Comparison of ENCODE assay signal across 24 mouse cellular contexts in genomic region chr13:44798280-44798679, GRCm38 (mm10).
DNase-seq lines count a peak whose midpoint lies in the region; ATAC-seq and TF ChIP-seq lines count a peak whose summit lies in the region.
"Had no signal": no experiment of that assay in that cellular context is flagged by ENCODE, and none has a peak within 500 bp of the region (broad histone marks: within the 10 kb centered on the region; RNA-seq: fewer than 3 reads in every experiment).

No protein-coding gene starts in this region.

- H3K4me2 ChIP-seq in heart, postnatal 0 days (ENCODE audit: low read depth, low read length), result no peak overlapping the region
- no peak overlapping the region for H3K4me2 ChIP-seq in heart, embryonic 11.5 days
- no peak overlapping the region for H3K4me2 ChIP-seq in liver, postnatal 0 days (ENCODE audit: low read depth, low read length)
- H3K4me2 ChIP-seq: embryonic facial prominence, embryonic 15.5 days; heart, embryonic 15.5 days; limb, embryonic 13.5 days; midbrain, embryonic 11.5 days; neural tube, embryonic 15.5 days had no signal

- WGBS in heart, postnatal 0 days, result 72% methylated on average over 3 of the region's 3 CpGs
- 89% methylated on average over 3 of the region's 3 CpGs for WGBS in heart, embryonic 11.5 days (ENCODE audit: insufficient replicate concordance)
- 80% methylated on average over 3 of the region's 3 CpGs for WGBS in liver, postnatal 0 days (ENCODE audit: insufficient replicate concordance)

- peaks cover 48% of the 10 kb centered on the region for H3K4me1 ChIP-seq in heart, postnatal 0 days (ENCODE audit: control insufficient read depth, insufficient read depth)
- peaks cover 16% of the 10 kb centered on the region for H3K4me1 ChIP-seq in heart, embryonic 11.5 days (ENCODE audit: control insufficient read depth, insufficient read depth, low read length)
- H3K4me1 ChIP-seq in liver, postnatal 0 days (ENCODE audit: insufficient read depth), result peaks cover 20% of the 10 kb centered on the region

- peak; percentile 28 for DNase-seq in heart, postnatal 0 days (ENCODE audit: low spot score)
- DNase-seq in liver, postnatal 0 days, result no peak
- no peak for DNase-seq in liver
- peak; percentile 16 for DNase-seq in adipocyte (ENCODE audit: low spot score)
- peak; percentile 30 for DNase-seq in splenic B cell, adult 2 months (ENCODE audit: low read depth, low spot score)
- DNase-seq in adrenal gland, adult 2 months, result no peak
- DNase-seq: adrenal gland, postnatal 25 days; cerebellum, adult 11-12 months; cerebellum, postnatal 36 days; gastrocnemius, postnatal 10 days; heart, adult 18-20 months; kidney, postnatal 4 days; lung, postnatal 4 days; spleen, adult 18-20 months; thymus, adult 18-20 months had no signal

- TF ChIP-seq CTCF in heart, postnatal 0 days (IDR thresholded peaks at IDR 0.05; ENCODE audit: low read depth), result peak; percentile 42
- TF ChIP-seq CTCF in liver, postnatal 0 days (IDR thresholded peaks at IDR 0.05; ENCODE audit: low read depth), result peak; percentile 39

- no peak overlapping the region for H3K27ac ChIP-seq in heart, postnatal 0 days (ENCODE audit: low read depth)
- H3K27ac ChIP-seq in heart, embryonic 11.5 days (ENCODE audit: low read depth, low read length), result no peak overlapping the region
- no peak overlapping the region for H3K27ac ChIP-seq in liver, postnatal 0 days (ENCODE audit: low read depth)
- H3K27ac ChIP-seq: embryonic facial prominence, embryonic 15.5 days; heart, embryonic 15.5 days; hindbrain, embryonic 10.5 days; limb, embryonic 13.5 days; neural tube, embryonic 15.5 days had no signal

- TF ChIP-seq EP300 in heart, postnatal 0 days (IDR thresholded peaks at IDR 0.05; ENCODE audit: low read depth), result no peak
- TF ChIP-seq EP300 in liver, postnatal 0 days (IDR thresholded peaks at IDR 0.05; ENCODE audit: low read depth), result no peak

- H3K9ac ChIP-seq in heart, postnatal 0 days (replicated peaks; ENCODE audit: low read depth, low read length), result no peak overlapping the region
- H3K9ac ChIP-seq in heart, embryonic 11.5 days (ENCODE audit: low read depth, low read length), result no peak overlapping the region
- H3K9ac ChIP-seq in liver, postnatal 0 days (replicated peaks), result no peak overlapping the region
- H3K9ac ChIP-seq: embryonic facial prominence, embryonic 15.5 days; heart, embryonic 15.5 days; limb, embryonic 13.5 days; neural tube, embryonic 15.5 days had no signal

- H3K9me3 ChIP-seq in heart, postnatal 0 days (replicated peaks; ENCODE audit: control insufficient read depth, low read length), result no peaks in the 10 kb centered on the region
- no peaks in the 10 kb centered on the region for H3K9me3 ChIP-seq in heart, embryonic 11.5 days (replicated peaks; ENCODE audit: control insufficient read depth, low read length)
- H3K9me3 ChIP-seq in liver, postnatal 0 days (ENCODE audit: low read length), result no peaks in the 10 kb centered on the region
- H3K9me3 ChIP-seq: embryonic facial prominence, embryonic 15.5 days; heart, embryonic 15.5 days; hindbrain, embryonic 10.5 days; limb, embryonic 13.5 days; neural tube, embryonic 15.5 days had no signal

- ATAC-seq in heart, postnatal 0 days (ENCODE audit: insufficient read depth, low read depth), result no peak
- ATAC-seq in heart, embryonic 11.5 days (replicated peaks; ENCODE audit: insufficient number of reproducible peaks, low FRiP score, low TSS enrichment), result no peak
- ATAC-seq in liver, postnatal 0 days, result no peak
- ATAC-seq: inflammation-experienced regulatory T-cells, adult 6 months had no signal

- no peaks in the 10 kb centered on the region for H3K27me3 ChIP-seq in heart, postnatal 0 days (ENCODE audit: control insufficient read depth, insufficient read depth, low read length)
- no peaks in the 10 kb centered on the region for H3K27me3 ChIP-seq in heart, embryonic 11.5 days (ENCODE audit: control insufficient read depth, insufficient read depth, low read length)
- no peaks in the 10 kb centered on the region for H3K27me3 ChIP-seq in liver, postnatal 0 days (ENCODE audit: insufficient read depth, low read length)
- H3K27me3 ChIP-seq in splenic B cell, adult 2 months (ENCODE audit: control insufficient read depth, insufficient read depth, low read length, poor library complexity, severe bottlenecking), result no peaks in the 10 kb centered on the region
- H3K27me3 ChIP-seq: embryonic facial prominence, embryonic 15.5 days; heart, embryonic 15.5 days; limb, embryonic 13.5 days; neural tube, embryonic 15.5 days had no signal

- no peaks in the 10 kb centered on the region for H3K36me3 ChIP-seq in heart, postnatal 0 days (replicated peaks; ENCODE audit: control insufficient read depth, insufficient read depth, low read length)
- no peaks in the 10 kb centered on the region for H3K36me3 ChIP-seq in heart, embryonic 11.5 days (ENCODE audit: control insufficient read depth, insufficient read depth, low read length)
- no peaks in the 10 kb centered on the region for H3K36me3 ChIP-seq in liver, postnatal 0 days (replicated peaks; ENCODE audit: insufficient read depth, low read length)
- H3K36me3 ChIP-seq in splenic B cell, adult 2 months (ENCODE audit: control insufficient read depth, insufficient read depth, low read length, poor library complexity, severe bottlenecking), result no peaks in the 10 kb centered on the region
- H3K36me3 ChIP-seq: embryonic facial prominence, embryonic 15.5 days; heart, embryonic 15.5 days; hindbrain, embryonic 10.5 days; limb, embryonic 13.5 days; neural tube, embryonic 15.5 days had no signal

- H3K4me3 ChIP-seq in heart, postnatal 0 days (ENCODE audit: low read depth, low read length), result no peak overlapping the region
- no peak overlapping the region for H3K4me3 ChIP-seq in heart, embryonic 11.5 days (ENCODE audit: low read depth, low read length)
- H3K4me3 ChIP-seq in liver, postnatal 0 days (ENCODE audit: low read depth, low read length), result no peak overlapping the region
- H3K4me3 ChIP-seq: embryonic facial prominence, embryonic 15.5 days; heart, embryonic 15.5 days; hindbrain, embryonic 10.5 days; limb, embryonic 13.5 days; myocyte; neural tube, embryonic 15.5 days had no signal

Comparison
In these comparisons a context has a peak if more than half of its experiments do, and no peak if none do; other contexts are left out.
1. DNase-seq: peak in heart, postnatal 0 days (single experiment), adipocyte (single experiment) and splenic B cell, adult 2 months (single experiment); none in liver, postnatal 0 days (single experiment), liver (single experiment) and adrenal gland, adult 2 months (single experiment).